Mouse (Mus musculus) urinary bladder, postnatal 36 days (tissue): ENCODE measurements at regions not wholly inside any gene's neighbourhood (a gene's known extent, or its start where the extent isn't known, plus 50 kb on each side); places are given as distances from the start of the nearest gene placed in this dataset.

ENCODE experiments used
- DNase-seq, 2 experiments: peaks; one replicate each; pipeline ENCODE4 v3.0.0; 2022; ENCODE audit warnings: low spot score in 2 of 2, mixed read lengths in 1 of 2

DNA sequence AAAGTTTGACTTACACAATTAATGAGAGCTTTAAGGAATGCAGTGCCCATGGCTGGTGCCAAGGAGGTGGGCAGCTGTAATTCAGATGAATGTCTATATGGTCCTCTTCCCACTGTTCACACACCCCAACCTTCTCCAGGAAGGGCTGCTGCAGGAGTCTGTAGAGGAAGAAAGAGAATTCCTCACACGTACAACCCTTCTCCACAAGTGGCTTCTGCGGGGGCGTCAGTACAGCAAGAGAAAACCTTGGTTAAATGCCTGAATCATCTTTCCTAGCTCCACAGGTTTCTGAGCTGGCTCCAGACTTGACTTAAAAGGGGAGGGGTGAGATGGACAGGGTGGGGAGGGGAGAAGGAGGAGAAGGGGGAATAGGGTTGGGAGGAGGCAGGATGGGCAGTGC lies 306.3 kb downstream of the Tbc1d1 start:
- no peak for DNase-seq

DNA sequence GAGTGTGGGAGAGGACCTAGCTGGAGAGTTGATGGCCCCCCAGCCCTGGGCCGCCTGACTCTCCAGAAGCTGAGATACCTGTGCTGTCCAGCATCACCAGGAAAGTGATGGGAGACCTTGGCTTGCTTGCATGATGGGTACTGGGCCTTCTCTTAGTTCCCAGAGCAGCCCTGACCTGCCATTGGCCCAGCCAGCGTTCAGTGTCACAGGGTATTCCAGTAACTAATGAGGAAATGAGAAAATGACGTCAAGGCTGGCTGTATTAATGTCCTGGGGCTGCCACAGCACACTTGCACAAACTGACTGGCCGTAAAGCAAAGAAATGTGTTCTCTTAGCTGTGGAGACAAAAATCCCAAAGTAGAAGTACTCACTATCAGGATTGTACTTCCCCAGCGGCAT lies 307.5 kb downstream of the Tbc1d1 start:
- DNase-seq, result no peak

DNA sequence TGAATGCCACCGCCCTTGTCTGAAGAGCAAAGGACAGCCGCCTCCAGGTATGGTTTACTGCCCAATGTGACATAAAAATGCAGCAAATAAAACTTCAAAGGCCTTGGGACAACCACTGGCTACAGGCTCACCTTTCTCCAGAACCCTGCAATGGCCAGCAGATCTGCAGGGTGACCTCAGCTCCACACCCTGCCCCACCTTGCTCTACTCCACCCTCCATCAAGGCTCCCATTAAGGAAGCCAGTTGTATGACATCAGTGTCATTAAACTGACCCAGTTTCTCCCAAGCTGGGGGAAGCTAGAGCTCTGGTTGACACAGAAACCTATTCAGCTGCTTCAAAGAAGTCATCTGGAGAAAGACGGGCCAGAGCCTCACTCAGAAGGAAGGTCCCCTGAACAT lies 310.2 kb downstream of the Tbc1d1 start:
- DNase-seq, result no peak

DNA sequence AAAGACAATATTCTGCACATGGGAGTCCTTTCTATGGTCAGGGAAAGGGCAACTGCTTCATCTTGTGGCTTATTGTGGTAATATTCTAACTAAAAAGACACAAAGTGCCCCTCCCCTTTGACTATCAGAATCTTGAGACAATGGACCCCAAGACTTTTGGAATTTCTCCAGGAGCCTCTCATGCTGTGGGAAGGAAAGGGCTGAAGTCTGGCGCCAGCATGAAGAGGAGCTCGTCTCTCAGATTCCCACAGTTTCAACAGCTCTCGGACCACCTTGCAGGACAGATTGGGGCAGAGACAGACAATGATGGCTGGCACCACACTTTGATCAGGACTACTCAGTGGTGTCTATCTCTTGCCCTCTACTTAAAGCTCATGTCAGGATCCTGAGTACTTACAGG lies 311.8 kb downstream of the Tbc1d1 start:
- DNase-seq, result no peak

DNA sequence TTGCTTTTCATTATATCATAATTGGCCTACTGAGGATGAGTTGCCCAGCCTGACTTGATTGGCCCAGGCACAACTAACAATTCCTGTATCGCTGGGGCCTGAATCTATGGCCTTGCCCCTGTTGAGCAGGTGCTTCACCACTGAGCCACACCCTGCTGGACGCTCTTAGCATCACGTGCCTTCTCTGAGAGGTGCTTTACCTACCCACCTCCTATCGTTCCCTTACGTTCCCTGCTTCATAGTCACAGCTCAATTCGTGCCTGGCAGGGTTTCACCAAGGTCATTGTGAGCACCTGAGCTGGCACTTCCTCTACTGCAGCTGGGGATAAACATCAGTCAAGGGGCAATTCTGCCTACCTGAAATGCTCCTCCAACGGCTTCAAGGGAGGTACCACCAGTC lies 312.2 kb downstream of the Tbc1d1 start:
- DNase-seq, result no peak

DNA sequence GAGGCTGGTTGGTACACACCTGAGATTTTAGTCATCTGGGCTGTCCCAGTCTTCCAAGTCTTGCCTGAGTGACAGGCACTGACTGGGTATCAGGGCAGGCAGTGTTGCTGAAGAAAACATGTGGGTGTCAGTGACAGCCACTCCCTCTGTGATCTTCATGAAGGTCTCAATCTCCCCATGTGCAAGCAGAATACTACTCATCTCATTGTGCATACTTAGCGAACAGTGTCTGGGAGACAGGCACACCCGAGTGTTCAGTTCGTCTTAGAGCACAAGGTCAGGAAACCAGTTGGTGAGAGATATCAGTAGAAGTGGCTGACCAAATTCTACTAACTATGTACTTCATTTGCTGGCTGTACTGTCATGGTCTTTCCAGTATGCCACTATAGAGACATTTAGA lies 315.9 kb downstream of the Tbc1d1 start:
- no peak for DNase-seq

DNA sequence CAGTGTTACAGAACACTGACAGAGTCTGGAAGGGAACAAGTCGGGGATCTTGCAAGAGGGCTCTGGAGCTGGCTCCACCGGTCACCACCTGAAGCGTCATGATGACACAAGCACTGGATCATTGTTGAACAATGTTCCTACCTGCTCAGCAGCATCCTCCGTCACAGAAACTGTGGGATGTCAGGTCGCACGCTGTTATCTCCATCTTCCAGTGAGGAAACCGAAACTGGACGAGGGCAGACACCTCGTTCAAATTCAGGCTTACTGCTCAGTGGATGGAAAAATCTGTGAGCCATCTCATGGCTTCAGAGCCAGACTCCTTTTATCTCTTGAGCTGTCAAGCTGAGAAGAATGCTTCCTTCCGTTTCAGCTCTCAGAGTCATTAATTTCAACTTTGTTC lies 316.3 kb downstream of the Tbc1d1 start:
- no peak for DNase-seq

DNA sequence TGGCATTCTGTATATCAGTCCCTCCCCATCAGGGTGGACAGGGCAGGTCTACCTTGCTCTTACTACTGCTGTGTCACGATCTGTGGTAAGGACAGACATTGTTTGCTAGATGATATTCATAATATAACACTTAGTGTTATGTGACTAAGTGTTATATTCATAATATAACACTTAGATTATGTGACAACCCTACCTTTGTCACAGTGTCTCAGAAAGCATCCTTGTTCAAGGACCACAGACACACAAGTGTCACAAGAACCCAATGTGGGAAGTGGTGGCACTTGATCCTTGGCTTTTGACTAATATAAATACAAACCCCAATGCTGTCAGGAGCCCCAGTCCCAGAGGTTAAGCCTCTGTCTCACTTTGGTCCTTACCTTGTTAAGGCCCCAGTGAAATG lies 318.8 kb downstream of the Tbc1d1 start:
- DNase-seq, result no peak

DNA sequence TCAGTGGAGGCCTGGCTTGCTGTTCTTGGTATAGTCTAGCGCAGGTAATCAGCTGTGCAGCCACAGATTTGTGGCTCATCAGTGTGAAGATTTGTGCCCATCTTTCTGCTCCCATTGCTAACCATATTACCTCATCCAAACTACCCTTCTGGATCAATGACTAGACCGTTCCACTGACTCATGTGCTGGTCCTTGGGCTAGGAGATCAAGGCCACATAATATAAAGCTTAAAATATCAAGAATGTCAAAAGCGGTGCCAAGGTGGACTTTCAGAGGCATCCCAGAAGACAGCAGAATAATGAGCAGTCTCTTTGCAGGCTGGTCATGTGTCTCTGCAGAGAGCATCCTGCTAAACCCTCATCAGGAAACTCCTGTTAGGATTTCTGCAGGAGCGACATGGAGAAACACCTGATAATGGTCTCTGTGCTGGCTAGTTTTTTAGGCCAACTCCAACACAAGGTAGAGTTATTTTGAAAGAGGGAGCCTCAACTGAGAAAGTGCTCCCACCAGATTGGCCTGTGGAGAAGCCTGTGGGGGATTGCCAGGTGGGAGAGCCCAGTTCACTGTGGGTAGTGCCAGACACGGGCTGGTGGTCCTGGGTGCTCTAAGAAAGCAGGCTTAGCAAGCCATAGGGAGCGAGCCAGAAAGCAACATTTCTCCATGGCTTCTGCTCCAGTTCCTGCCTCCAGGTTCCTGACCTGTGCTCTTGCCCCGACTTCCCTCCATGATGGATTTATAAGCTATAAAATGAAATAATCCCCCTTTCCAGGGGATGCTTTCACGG lies 319.8 kb downstream of the Tbc1d1 start:
- DNase-seq, result no peak

DNA sequence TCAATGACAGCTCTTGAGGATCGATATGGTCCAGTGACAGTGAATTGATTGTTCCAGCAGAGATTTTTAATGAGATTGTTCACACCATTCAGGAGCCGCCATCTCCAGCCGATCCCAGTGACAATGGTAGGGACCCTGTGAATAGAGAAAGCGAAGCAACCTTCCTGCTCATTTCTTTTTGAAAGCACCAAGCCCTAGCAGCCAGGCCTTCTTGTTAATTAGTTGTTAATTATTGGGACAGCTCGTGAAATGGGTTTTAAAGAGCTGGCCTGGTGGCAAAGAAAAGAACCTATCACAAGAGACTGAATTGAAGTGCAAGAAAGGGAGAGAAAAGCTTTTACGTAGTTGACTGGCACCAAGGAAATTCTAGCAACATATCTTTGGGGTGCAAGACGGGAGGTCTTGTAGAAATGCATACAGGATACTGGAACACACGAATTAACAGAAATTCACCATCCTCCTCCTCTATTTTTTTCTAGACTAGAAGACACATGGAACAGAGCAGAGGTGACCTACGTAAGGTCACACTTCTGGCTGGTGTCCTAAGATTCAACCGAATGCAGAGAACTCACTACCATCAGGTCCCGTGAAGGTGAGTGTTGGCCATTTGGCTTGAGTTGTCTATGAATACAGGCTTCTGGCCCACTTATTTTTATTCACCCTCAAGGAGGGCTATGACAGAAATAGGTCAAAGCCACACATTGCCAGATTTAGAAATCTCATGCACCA lies 320.7 kb downstream of the Tbc1d1 start:
- no peak for DNase-seq

DNA sequence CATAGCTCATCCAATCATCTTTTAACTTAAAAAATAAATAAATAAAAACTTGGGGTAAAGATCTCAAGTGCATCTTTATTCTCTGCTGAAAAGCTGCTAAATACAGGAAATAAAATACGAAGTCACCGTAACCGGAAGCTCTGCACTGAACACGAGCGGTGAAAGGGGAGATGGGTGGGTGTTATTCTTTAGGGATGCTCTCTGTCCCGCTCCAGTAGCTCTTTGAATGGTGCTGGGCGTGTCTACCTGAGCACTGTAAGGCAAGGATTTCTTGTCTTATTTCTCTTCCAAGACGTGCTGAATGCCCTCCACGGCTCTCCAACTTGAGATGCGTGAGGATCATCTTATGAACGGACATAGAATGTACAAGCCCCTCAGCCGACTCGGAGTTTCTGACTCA lies 322.0 kb downstream of the Tbc1d1 start:
- DNase-seq, result no peak

DNA sequence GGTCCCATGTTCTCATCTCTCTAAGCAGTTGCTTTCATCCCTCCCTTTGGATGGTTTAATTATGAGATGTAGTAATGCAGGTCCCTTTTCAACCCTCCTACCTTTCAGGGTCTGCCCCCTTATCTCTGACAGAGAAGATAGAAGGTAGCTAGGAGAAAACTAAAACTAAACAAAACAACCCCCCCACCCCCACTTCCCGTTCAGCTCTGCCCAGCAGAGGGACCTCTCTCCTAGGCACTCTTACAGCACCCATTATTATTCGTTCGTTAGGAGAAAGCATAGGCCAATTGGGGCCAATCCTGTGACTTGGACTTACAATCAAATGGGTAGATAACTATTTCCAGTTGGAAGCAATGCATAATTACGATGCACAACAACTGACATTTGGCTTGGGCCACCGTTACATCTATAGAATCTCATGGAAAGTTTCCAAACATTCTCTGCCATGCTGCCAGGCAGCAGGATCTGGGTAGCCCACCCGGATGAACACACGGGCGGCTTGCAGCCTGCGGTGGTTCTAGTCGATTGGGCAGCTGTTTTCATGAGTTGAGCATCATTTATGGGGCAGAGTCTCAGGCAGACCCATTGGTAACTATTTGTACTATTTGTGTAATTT lies 322.6 kb downstream of the Tbc1d1 start:
- DNase-seq, result no peak

DNA sequence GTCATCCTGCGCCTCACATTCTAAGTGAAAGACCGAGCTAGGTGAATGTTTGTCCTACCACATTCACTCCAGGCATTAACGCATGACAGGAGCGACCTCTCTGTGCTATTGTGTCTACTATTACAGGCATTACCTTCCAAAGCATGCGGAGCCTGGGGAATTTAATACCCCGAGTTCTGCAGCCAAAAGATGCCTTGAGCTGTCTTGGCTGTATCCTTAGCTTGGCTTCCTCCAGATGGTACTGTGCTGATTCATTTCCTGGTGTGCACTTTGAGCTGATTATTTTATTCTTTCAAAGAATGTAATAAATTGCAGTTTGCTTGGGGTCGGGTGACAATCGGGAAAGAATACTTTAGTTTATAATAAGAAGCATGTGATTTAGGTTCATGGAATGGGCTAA lies 323.2 kb downstream of the Tbc1d1 start:
- DNase-seq, result no peak

DNA sequence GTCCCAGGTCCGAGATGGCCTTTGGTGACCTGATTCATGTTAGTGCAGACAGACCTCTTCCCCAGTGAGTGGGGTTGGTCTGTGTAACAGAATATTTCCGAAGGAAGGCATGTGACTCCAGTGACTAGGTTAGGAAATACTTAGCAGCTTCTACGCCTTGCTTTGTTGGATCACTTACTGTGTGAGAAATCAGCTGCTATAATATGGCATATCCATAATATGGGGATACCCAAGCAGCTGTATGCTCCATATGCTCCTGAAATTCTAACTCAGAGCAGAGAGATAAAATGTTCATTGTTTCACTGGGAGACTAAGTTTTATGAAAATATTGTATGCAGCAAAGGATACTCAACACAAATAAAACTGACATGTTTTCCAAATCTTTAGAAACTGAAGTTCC lies 318.1 kb upstream of the Klf3 start:
- DNase-seq, result no peak

DNA sequence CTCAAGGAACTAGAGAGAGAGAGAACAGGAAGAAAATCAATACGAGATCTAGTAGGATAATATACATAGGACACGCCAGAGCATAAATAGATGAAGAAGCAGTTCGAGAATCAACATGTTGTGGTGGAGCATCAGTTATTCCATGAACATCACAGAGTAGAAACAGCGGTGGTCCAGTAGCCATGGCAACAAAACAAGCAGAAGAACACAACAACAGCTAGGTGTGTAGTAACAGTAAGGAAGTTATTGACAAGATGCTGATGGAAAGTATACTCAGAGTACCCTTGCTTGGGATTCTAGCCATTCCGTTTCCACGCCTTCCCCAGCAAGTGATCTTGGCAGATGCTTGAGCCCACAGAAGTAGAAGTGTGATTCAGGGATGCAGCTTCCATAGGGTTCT lies 317.3 kb upstream of the Klf3 start:
- no peak for DNase-seq

DNA sequence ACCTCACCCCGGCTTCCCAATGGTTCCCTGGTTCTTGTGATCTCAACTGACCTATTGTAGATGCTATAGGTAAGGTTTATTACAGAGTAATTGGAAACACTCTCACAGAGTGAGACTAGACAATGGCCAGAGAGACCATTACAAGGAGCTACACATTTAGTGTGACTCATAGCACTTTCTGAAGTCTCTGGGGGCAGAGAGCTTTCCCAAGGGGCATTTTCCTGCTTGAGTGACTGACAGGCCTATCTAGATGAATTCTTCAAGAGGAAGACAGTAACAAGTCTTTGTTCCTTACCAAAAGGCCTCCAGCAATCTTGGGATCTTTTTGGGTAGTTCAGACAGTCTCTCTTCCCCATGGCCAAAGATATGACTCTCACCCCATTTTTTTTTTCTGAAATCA lies 316.4 kb upstream of the Klf3 start:
- no peak for DNase-seq

DNA sequence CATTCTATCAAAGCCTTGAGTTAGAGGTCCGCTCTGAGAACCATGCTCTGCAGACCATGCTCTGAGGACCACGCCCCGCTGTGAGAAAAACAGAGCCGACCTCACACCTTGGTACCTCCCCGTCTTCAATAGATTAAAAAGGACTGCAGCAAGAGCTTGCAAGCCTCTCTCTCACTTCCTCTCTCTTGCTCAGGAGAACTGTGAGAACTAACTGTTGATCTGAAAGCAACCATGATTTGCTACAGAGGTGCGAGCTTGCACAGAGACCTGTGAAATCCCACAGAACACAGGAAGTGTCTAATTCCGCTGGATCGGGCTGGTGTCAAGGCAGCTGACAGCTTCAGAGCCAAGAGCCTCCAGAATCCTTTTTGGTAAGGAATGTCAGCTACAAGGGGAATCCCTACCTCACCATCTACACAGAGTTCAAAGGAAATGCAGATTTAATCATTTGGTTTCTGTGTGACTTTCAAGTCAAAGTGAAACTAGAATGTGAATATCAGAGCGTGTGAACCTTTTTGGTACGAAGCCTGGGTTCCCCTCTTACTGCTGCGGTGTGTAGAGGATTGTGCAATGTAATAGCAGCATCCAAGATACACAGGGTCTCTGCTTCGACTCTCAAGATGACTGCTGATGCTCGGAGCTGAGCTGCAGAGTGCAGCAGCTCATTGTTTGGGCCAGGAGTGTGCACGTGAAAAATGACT lies 315.3 kb upstream of the Klf3 start:
- DNase-seq, result no peak

DNA sequence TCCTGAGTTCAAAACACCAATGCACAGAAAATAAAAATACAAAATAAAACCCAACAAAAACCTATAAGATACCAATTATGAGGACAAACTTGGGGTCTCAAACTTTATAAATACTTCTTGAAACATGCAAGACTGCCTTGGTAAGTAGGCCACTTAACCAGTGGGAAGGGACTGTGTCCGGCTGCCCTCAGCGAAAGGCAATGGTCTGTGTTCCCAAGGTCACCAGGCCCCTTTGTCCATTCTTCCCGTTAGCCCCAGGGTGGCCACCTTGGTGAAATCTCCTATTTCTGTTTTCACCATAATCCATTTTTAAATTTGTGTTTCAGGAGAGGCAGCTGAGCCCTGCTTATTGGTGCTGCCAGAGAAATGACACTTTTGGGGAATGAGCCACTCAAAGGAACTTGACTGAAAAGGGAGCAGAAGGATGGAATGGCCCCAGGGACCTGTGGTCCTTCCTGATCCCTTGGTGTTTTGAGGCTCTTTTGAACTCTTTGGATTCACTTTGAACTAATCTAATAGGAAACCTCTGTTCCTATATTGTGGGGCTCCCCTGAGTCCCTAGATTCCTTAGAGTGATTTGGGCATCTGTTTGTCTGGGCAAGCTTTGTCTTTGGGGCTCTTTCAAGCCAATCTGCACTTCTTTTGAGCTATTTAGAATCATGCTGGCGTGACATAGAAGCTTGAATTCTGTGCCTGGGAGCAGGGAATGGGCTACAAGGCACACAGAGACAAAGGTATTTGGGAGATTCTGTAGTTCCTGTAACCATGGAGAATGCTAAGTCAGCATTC lies 313.3 kb upstream of the Klf3 start:
- no peak for DNase-seq

DNA sequence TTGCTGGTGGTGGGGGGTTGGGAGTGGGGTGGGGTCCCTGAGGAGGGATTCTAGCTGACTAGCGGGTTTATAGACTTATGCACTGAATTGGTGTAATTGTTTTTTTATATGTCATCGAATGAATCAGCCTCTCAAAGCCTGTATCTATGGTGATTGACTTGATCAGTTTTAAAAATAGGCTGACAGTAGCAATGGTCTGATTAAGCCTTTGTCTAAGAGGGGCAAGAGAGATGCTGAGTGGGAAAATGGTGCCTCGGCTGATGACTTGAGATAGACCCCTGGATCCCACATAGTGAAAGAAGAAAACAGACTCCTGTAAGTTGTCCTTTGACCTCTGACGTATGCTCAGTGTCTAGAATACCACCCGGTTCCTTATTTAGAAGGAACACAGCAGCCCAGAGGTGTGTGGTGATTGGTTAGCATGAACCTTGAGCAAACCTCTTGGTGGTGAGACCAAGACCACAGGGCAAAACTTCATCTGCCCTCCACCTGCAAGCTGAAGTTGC lies 312.7 kb upstream of the Klf3 start:
- DNase-seq, result no peak

DNA sequence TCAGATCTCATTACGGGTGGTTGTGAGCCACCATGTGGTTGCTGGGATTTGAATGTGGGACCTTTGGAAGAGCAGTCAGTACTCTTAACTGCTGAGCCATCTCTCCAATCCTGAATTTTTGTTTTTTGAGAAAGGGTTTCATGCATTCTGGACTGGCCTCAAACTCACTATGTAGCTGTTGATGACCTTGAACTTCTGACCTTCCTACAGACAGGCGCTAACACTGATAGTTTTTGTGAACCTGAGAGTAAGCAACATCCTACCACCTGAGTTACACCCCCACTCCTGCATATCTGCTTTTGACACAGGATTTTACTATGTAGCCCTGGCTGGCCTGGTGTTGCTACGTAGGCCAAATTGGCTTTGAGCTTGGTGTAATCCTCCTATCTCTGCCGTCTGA lies 308.8 kb upstream of the Klf3 start:
- DNase-seq, result no peak

DNA sequence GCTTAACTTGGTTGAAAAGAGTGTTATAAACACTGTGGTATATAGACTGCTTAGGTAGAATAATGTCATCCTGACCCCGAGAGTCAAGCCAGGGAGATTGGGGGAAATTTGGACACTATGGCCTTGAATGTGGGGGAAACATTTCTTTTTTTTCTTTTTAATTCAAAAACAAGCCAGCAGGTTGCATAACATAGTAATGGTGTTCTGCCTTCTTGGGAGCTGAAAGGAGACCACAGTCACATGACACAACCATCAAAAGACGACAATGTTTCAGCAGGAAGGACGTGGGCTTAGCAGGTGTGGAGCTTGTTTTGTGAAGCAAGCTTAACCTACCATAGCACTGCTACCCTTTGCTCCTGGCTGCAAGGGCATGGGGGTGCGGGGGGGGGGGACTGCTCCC lies 306.3 kb upstream of the Klf3 start:
- no peak for DNase-seq

DNA sequence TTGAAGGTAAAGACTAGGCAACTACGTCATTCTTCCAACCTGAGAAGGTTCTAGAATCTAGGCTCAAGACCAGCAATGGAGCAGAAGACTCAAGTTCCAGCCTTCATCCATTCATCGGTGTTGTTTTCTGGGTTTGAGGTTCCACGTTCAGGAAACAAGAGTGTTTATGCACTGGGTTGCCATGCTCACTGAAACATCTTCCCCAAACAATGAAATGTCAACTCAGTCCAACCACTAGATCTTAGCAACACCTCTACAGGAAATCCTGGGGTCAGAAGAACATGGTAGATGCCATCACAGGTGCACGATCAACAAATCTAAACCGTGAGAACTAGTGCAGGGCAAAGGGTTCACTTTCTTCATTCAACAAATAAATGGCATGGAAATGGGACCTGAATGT lies 304.8 kb upstream of the Klf3 start:
- DNase-seq, result no peak
